Mouse (Mus musculus): ENCODE measurements around the gene Abcg8.

The Abcg8 gene

GRCm38 (mm10) chr17:84713563-84714164, 37.6 kb downstream of the Abcg8 start:
- DNase-seq (ENCODE audit: low spot score), result no peak

DNA sequence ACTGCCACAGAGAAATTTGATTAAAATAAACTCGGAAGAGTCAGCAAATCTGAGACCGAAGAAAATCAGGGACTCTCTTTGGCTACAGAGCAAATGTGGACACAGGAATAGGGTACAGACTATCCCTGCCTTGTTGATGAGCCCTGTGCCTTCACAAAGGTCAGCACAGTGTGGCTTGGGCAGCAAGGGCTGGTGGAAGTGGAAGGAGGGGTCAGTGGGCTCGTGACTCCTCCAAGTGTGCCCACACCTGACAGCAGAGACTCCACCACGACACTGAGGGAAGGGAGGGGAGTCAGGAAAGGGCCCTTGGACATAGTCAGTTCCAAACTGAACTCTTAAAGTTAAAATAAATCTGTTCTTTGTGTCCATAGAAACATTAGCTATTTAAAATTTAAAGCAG, 38.8 kb downstream of the Abcg8 start:
- no peak for DNase-seq (ENCODE audit: low spot score)

- no peak for DNase-seq (ENCODE audit: low spot score)
Observed at GRCm38 (mm10) chr17:84716252-84716872, 40.3 kb downstream of the Abcg8 start.

GRCm38 (mm10) chr17:84717416-84717815, 41.3 kb downstream of the Abcg8 start:
- DNase-seq (ENCODE audit: low spot score), result no peak

- no peak for DNase-seq (ENCODE audit: low spot score)
Observed at GRCm38 (mm10) chr17:84719105-84719504, 43.0 kb downstream of the Abcg8 start.

GRCm38 (mm10) chr17:84724028-84724427, 47.9 kb downstream of the Abcg8 start:
- no peak for DNase-seq (ENCODE audit: low spot score)

- DNase-seq (ENCODE audit: low spot score), result no peak
Observed at GRCm38 (mm10) chr17:84725163-84725562, 49.1 kb downstream of the Abcg8 start.

DNA sequence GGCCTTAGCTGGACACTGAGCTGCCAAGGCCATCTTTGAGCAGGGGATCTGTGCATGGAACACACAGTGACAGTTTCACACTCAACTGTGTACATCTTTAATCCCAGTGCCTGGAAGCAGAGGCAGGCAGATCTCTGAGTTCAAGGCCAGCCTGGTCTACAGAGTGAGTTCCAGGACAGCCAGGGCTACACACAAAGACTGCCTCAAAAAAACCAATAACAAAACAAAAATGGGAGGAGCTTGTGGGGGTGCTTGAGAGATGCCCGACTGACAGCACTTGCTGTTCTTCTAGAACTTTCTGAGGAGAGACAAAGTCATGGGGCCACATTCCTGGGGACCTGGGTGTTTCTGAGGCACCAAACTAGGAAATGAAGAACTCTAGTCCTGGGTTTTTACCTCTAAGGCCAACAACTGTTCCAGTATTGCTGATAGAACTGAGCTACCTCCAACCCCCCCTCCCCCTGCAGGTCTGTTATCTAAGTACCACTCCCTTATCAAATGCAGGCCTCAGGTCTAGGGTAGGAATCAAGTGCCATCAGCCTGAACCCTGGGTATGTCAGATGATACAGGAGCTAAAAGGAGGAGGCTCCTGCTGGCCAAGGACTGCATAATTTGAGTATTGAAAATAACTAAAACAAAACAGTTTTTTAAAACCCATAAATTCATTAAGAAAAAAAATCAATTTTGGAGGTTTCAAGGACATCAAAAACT, 52.3 kb downstream of the Abcg8 start:
- no peak for DNase-seq (ENCODE audit: low spot score)

DNA sequence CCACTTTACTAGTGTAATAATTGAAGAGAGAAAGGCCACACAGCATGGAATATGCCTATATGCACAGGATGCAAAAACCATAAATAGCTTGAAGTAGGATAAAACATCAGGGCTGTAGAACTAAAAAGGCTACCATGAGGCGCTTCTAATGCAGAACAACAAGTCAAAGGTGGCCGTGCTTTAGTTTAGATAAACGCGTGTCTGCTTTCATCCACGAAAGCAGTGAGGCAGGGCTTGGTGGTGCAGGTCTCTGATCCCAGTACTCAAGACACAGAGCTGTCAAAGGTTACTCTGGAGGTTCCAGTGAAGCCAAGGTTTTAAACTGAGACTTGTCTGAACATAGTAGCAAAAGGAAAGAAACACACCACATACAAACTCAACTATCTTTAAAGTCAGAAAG, 53.0 kb downstream of the Abcg8 start:
- DNase-seq (ENCODE audit: low spot score), result no peak

- DNase-seq (ENCODE audit: low spot score), result no peak
Observed at GRCm38 (mm10) chr17:84731361-84731760, 55.3 kb downstream of the Abcg8 start.

GRCm38 (mm10) chr17:84732612-84733011, 56.5 kb downstream of the Abcg8 start:
- DNase-seq (ENCODE audit: low spot score), result no peak

GRCm38 (mm10) chr17:84736719-84737118, 60.6 kb downstream of the Abcg8 start:
- no peak for DNase-seq (ENCODE audit: low spot score)

- DNase-seq (ENCODE audit: low spot score), result no peak
Observed at GRCm38 (mm10) chr17:84738073-84738797, 62.1 kb downstream of the Abcg8 start.

- no peak for DNase-seq (ENCODE audit: low spot score)
Observed at GRCm38 (mm10) chr17:84744256-84744655, 68.2 kb downstream of the Abcg8 start.

GRCm38 (mm10) chr17:84745001-84745400, 68.9 kb downstream of the Abcg8 start:
- DNase-seq (ENCODE audit: low spot score), result no peak

DNA sequence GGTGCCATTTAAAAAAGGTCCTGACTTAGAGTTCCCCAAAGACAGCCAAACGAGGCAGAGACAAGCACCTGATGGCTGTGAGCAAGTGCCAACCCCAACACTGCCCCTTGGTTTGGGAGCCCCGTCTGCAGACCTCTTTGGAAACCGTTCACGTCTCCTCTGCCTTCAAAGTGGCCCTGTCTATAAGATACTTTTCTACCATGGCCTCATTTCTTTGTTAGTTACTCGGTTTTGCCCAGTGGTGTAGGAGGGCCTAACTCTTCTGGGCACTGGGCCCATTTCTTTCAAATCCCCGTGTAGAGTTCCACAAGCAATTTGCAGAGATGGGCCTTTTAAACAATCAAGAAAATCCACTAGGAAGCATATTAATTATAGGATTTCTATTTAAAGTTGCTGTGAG, 71.1 kb downstream of the Abcg8 start:
- DNase-seq (ENCODE audit: low spot score), result no peak

DNA sequence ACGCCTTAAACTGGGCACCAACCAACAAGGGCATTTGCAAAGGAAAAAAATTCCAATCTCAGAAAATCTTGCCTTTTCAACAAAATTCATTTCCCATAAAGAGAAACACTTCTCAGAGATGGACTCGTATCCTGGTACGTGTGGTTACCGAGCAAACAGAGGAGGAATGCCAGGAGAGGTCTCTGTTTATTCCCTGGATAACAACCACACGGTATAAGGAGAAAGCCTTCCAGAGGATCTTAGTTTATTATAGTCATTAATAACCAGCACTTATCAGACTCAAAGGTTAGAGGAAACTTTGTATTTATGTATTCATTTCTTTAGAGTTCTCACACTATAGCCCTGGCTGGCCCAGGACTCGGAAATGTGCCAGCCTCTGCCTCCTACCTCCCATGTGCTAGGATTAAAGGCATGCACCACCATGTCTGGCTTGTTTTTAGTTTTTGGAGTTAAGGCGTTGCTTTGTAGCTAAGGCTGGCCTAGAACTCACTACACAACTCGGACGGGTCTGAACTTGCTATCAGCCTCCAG, 72.1 kb downstream of the Abcg8 start:
- no peak for DNase-seq (ENCODE audit: low spot score)

- no peak for DNase-seq (ENCODE audit: low spot score)
Observed at GRCm38 (mm10) chr17:84749297-84749696, 73.2 kb downstream of the Abcg8 start.
